Mouse (Mus musculus) CH12.LX (cell line): ENCODE data around the gene Vmn1r196. TPM values are rescaled to one million over a fixed set of nuclear protein-coding genes. Genes with fewer than 3 reads are reported as not detected.
"Not testable (repeated sequence)": the region's sequence is repeated elsewhere in the genome, so short reads cannot be mapped to it uniquely, and the experiment has no call there.

ENCODE experiments used
- DNase-seq: peaks from one replicate; pipeline ENCODE4 v3.0.0-alpha.2; 2013; ENCODE audit errors: extremely low read depth
- H3K27ac ChIP-seq: 2 replicates; pipeline ENCODE4 v1.5.1; 2012; ENCODE audit warnings: low read depth, mild to moderate bottlenecking, control low read depth, moderate library complexity; ENCODE audit not compliant: insufficient read depth
- H3K27me3 ChIP-seq: replicated peaks from 2 replicates; pipeline ENCODE3; 2012; ENCODE audit warnings: inconsistent platforms
- H3K36me3 ChIP-seq, 2 experiments: replicated peaks in 1 of 2; 2 replicates each; pipeline versions ENCODE3 to v1.6.1; 2012; ENCODE audit warnings: inconsistent platforms in 1 of 2, low read length in 1 of 2, mild to moderate bottlenecking in 1 of 2, mixed read lengths in 1 of 2, moderate library complexity in 1 of 2; ENCODE audit not compliant: control insufficient read depth in 1 of 2, insufficient read depth in 1 of 2
- H3K4me1 ChIP-seq, 2 experiments: 2 replicates each; pipeline ENCODE4 v1.6.1; 2012; ENCODE audit warnings: inconsistent platforms in 1 of 2, moderate library complexity in 1 of 2; ENCODE audit not compliant: insufficient read depth in 2 of 2, control insufficient read depth in 1 of 2
- H3K4me2 ChIP-seq: 2 replicates; pipeline ENCODE4 v1.6.1; 2012; ENCODE audit warnings: low read depth, mild to moderate bottlenecking, control low read depth; ENCODE audit not compliant: poor library complexity, insufficient read depth, severe bottlenecking
- H3K4me3 ChIP-seq, 3 experiments: fragments of 150-350 bp in 1 of 3; sonication (generic) in 1 of 3; replicated peaks in 1 of 3; 2 replicates each; pipeline versions ENCODE3 to v1.5.1; 2011 to 2012; ENCODE audit warnings: low read depth in 2 of 3, low read length in 2 of 3, mild to moderate bottlenecking in 2 of 3, moderate library complexity in 2 of 3, control low read depth in 1 of 3, improper control_type of control experiment in 1 of 3, inconsistent platforms in 1 of 3, mixed read lengths in 1 of 3; ENCODE audit not compliant: poor library complexity in 1 of 3
- H3K79me2 ChIP-seq: replicated peaks from 2 replicates; pipeline ENCODE4 v1.6.1; 2012; ENCODE audit warnings: mild to moderate bottlenecking, moderate library complexity; ENCODE audit not compliant: control insufficient read depth, poor library complexity, insufficient read depth, severe bottlenecking; ENCODE audit errors: extremely low read depth
- H3K9ac ChIP-seq: 2 replicates; pipeline ENCODE4 v1.6.1; 2012; ENCODE audit warnings: low read depth, mild to moderate bottlenecking, control low read depth, moderate library complexity; ENCODE audit not compliant: insufficient read depth
- H3K9me3 ChIP-seq: replicated peaks from 2 replicates; pipeline ENCODE3; 2012; ENCODE audit warnings: low read length, inconsistent platforms, mixed read lengths
- CHD1 ChIP-seq: IDR thresholded peaks from 2 replicates; pipeline ENCODE4 v1.6.1; 2012; ENCODE audit warnings: low read depth, low read length, improper control_type of control experiment, inconsistent platforms
- HCFC1 ChIP-seq: IDR thresholded peaks from 2 replicates; pipeline ENCODE4 v1.6.1; 2012; ENCODE audit warnings: low read depth, mild to moderate bottlenecking, inconsistent platforms, low read length, improper control_type of control experiment
- IRF4 ChIP-seq: IDR thresholded peaks from 2 replicates; pipeline ENCODE4 v1.6.1; 2014; ENCODE audit warnings: low read depth, mild to moderate bottlenecking, inconsistent platforms, low read length, improper control_type of control experiment
- JUND ChIP-seq: conservative IDR thresholded peaks from 2 replicates; pipeline ENCODE4 v1.6.1; 2011; ENCODE audit warnings: low read depth, low read length, improper control_type of control experiment
- KAT2A ChIP-seq: IDR thresholded peaks from 2 replicates; pipeline ENCODE4 v1.6.1; 2012; ENCODE audit warnings: low read length, improper control_type of control experiment, inconsistent platforms; ENCODE audit not compliant: insufficient replicate concordance
- MAZ ChIP-seq: IDR thresholded peaks from 2 replicates; pipeline ENCODE4 v1.6.1; 2012; ENCODE audit warnings: low read depth, mild to moderate bottlenecking, inconsistent platforms, low read length, improper control_type of control experiment, moderate library complexity
- MEF2A ChIP-seq: IDR thresholded peaks from 2 replicates; pipeline ENCODE4 v1.6.1; 2014; ENCODE audit warnings: low read depth, mild to moderate bottlenecking, inconsistent platforms, low read length, improper control_type of control experiment, borderline replicate concordance
- MYC ChIP-seq: IDR thresholded peaks from 2 replicates; pipeline ENCODE4 v1.6.1; 2011; ENCODE audit warnings: low read depth, mild to moderate bottlenecking, improper control_type of control experiment, low read length
- PAX5 ChIP-seq: IDR thresholded peaks from 2 replicates; pipeline ENCODE4 v1.6.1; 2012; ENCODE audit warnings: low read length, inconsistent platforms, mixed read lengths
- POLR2A ChIP-seq: IDR thresholded peaks from 2 replicates; pipeline ENCODE4 v1.6.1; 2011; ENCODE audit warnings: low read depth, mild to moderate bottlenecking, improper control_type of control experiment, low read length
- SMC3 ChIP-seq: IDR thresholded peaks from 2 replicates; pipeline ENCODE4 v1.6.1; 2011; ENCODE audit warnings: low read depth, low read length, improper control_type of control experiment
- TCF12 ChIP-seq: IDR thresholded peaks from 2 replicates; pipeline ENCODE4 v1.6.1; 2014; ENCODE audit warnings: low read depth, mild to moderate bottlenecking, inconsistent platforms, low read length, improper control_type of control experiment
- ZKSCAN1 ChIP-seq: IDR thresholded peaks from 2 replicates; pipeline ENCODE4 v1.6.1; 2012; ENCODE audit warnings: low read depth, inconsistent platforms, low read length, improper control_type of control experiment, borderline replicate concordance
- dilution Hi-C: fragments of 300-500 bp; cut with MboI; formaldehyde crosslinking; loops from 2 replicates; pipeline ENCODE4 v1.14.3; 2020; ENCODE audit warnings: low sequenced_read_pairs; ENCODE audit not compliant: extremely low pct_unique_long_range_greater_than_20kb, extremely low pct_ligation_motif_present
- in situ Hi-C: fragments of 300-500 bp; cut with MboI; formaldehyde crosslinking; loops from 3 replicates; pipeline ENCODE4 v1.14.3; 2019; ENCODE audit warnings: low sequenced_read_pairs, low pct_ligation_motif_present, low pct_unique_long_range_greater_than_20kb, mixed read lengths
- polyA plus RNA-seq: library from polyadenylated mRNA; unstranded; fragments of >175 nt; gene quantifications from 2 replicates; pipeline ENCODE4 v1.2.1, GENCODE M21; 2012; ENCODE audit warnings: low read depth; ENCODE audit not compliant: insufficient read length
- total RNA-seq, 2 experiments: library from RNA; depleted of rRNA; stranded (reverse); fragments of 300-350 nt in 1 of 2; fragments of >200 nt in 1 of 2; gene quantifications; 2 replicates each; pipeline ENCODE4 v1.2.3; 2012 to 2014

Vmn1r196 gene
- total RNA-seq (2012; rRNA removed), result not detected in 2 replicates
- not detected in 2 replicates for total RNA-seq (2014; rRNA removed)
- not detected in 2 replicates for polyA plus RNA-seq

- Histone ChIP-seq H3K4me2 (no peak within 1 kb of the TSS), H3K9me3 (no peaks in the 10 kb centered on the region), H3K27ac (no peak within 1 kb of the TSS), H3K36me3 (no peaks in the 10 kb centered on the region), H3K27me3 (no peaks in the 10 kb centered on the region), H3K9ac (no peak within 1 kb of the TSS), H3K4me3 (no peak within 1 kb of the TSS), H3K4me1 (no peaks in the 10 kb centered on the region), H3K79me2 (no peaks in the 10 kb centered on the region)
- in situ Hi-C loops (no loop called here), dilution Hi-C loops (no loop called here)
- DNase-seq, result no peak
- TF ChIP-seq JUND (no peak), KAT2A (no peak), PAX5 (no peak), ZKSCAN1 (no peak), MAZ (no peak), SMC3 (no peak), TCF12 (no peak), MYC (no peak), MEF2A (no peak), CHD1 (no peak), HCFC1 (no peak), POLR2A (no peak)
These were observed at the start of gene Vmn1r196 for GRCm38 (mm10) chr13:22289620-22290019. TSS of gene Vmn1r196 (plus strand) at chr13:22289920.

- Histone ChIP-seq H3K4me1 (no peaks in the 10 kb centered on the region), H3K27ac (no peak within 1 kb of the TSS), H3K4me2 (no peak within 1 kb of the TSS), H3K9ac (no peak within 1 kb of the TSS), H3K9me3 (no peaks in the 10 kb centered on the region), H3K79me2 (no peaks in the 10 kb centered on the region), H3K36me3 (no peaks in the 10 kb centered on the region), H3K27me3 (no peaks in the 10 kb centered on the region), H3K4me3 (no peak within 1 kb of the TSS)
- TF ChIP-seq IRF4, result no peak
- in situ Hi-C loops, result no loop called here
- dilution Hi-C loops, result no loop called here
- DNase-seq, result no peak
These were observed 45.8 kb upstream of the Vmn1r196 start, which contains the start of gene Vmn1r194 for GRCm38 (mm10) chr13:22243915-22244314. TSS of gene Vmn1r194 (plus strand) at chr13:22244215.

DNA sequence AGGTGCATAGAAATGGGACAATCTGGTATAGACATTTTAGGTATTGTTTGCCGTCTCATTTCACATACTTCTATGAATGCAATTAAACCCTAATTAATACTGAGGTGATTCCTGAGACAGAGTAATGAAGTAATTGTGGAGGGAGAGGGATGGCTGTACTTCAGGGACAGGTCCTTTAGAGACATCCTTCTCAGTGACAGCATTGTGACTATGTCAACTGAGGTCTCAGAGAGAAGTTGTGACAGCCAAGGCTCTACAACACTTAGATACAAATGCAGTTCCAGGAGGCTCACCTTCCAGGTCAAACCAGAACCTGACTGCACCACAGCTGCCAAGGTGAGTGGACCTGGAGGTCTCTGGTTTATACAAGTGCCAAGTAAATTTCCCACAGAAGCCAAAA is 19.5 kb upstream of the Vmn1r196 start, which contains the start of gene Vmn1r195:
Gene Vmn1r195, plus strand, starts transcription at position 301 of the 400 bp plus-strand sequence.
- H3K9ac ChIP-seq, H3K79me2 ChIP-seq, H3K27me3 ChIP-seq, in situ Hi-C loops, dilution Hi-C loops, H3K4me1 ChIP-seq, DNase-seq, H3K4me3 ChIP-seq, H3K4me2 ChIP-seq, H3K27ac ChIP-seq, H3K9me3 ChIP-seq, H3K36me3 ChIP-seq: not testable (repeated sequence)
